Mouse (Mus musculus) retina, postnatal 1 day (tissue): Measurements from ENCODE around the gene Cmtm8.

ENCODE experiments used
- DNase-seq: peaks from one replicate; pipeline ENCODE4 v3.0.0-alpha.2; 2012

The Cmtm8 gene

GRCm38 (mm10) chr9:114781526-114782212 lies 62.3 kb downstream of the Cmtm8 start, which contains the start of gene Cmtm7:
Cmtm7 (minus strand) TSS chr9:114781856.
- peak; percentile 83 for DNase-seq

- DNase-seq, result peak; percentile 60
These were observed 63.0 kb downstream of the Cmtm8 start for GRCm38 (mm10) chr9:114780746-114781525.

- DNase-seq, result peak; percentile 57
These were observed 63.8 kb downstream of the Cmtm8 start for GRCm38 (mm10) chr9:114779984-114780745.

- peak; percentile 59 for DNase-seq
These were observed 65.1 kb downstream of the Cmtm8 start for GRCm38 (mm10) chr9:114778877-114779276.

GRCm38 (mm10) chr9:114778047-114778390 lies 65.9 kb downstream of the Cmtm8 start:
- DNase-seq, result no peak

GRCm38 (mm10) chr9:114777178-114778046 lies 66.5 kb downstream of the Cmtm8 start:
- DNase-seq, result no peak

GRCm38 (mm10) chr9:114776361-114776760 lies 67.6 kb downstream of the Cmtm8 start:
- DNase-seq, result no peak

- peak; percentile 72 for DNase-seq
These were observed 68.7 kb downstream of the Cmtm8 start for GRCm38 (mm10) chr9:114775272-114775671.

- no peak for DNase-seq
These were observed 69.3 kb downstream of the Cmtm8 start for GRCm38 (mm10) chr9:114774629-114775028.

GRCm38 (mm10) chr9:114771565-114771964 lies 72.4 kb downstream of the Cmtm8 start:
- DNase-seq, result no peak

- peak; percentile 63 for DNase-seq
These were observed 73.7 kb downstream of the Cmtm8 start for GRCm38 (mm10) chr9:114770224-114770623.

GRCm38 (mm10) chr9:114768066-114768465 lies 75.9 kb downstream of the Cmtm8 start:
- peak; percentile 34 for DNase-seq

- peak; percentile 59 for DNase-seq
These were observed 76.4 kb downstream of the Cmtm8 start for GRCm38 (mm10) chr9:114767507-114767906.

GRCm38 (mm10) chr9:114767030-114767429 lies 76.9 kb downstream of the Cmtm8 start:
- peak; percentile 71 for DNase-seq

GRCm38 (mm10) chr9:114763341-114763740 lies 80.6 kb downstream of the Cmtm8 start:
- DNase-seq, result peak; percentile 81

- no peak for DNase-seq
These were observed 82.1 kb downstream of the Cmtm8 start for GRCm38 (mm10) chr9:114761848-114762247.

GRCm38 (mm10) chr9:114760353-114760752 lies 83.6 kb downstream of the Cmtm8 start:
- no peak for DNase-seq

GRCm38 (mm10) chr9:114759886-114760285 lies 84.1 kb downstream of the Cmtm8 start:
- peak; percentile 94 for DNase-seq

GRCm38 (mm10) chr9:114758801-114759200 lies 85.2 kb downstream of the Cmtm8 start:
- no peak for DNase-seq

GRCm38 (mm10) chr9:114758272-114758671 lies 85.7 kb downstream of the Cmtm8 start:
- no peak for DNase-seq

GRCm38 (mm10) chr9:114752863-114753484 lies 91.0 kb downstream of the Cmtm8 start:
- peak; percentile 99 for DNase-seq

- no peak for DNase-seq
These were observed 91.6 kb downstream of the Cmtm8 start for GRCm38 (mm10) chr9:114752311-114752710.
